Mouse (Mus musculus) gastrocnemius, postnatal 14 days (tissue): ENCODE measurements around the gene Ano3. TPM values are rescaled to one million over a fixed set of nuclear protein-coding genes. Genes with fewer than 3 reads are reported as not detected.

Experiments used
- DNase-seq: peaks from one replicate; pipeline ENCODE4 v3.0.0; 2021; ENCODE audit warnings: mixed read lengths
- intact Hi-C: fragments of 180-260 bp; cut with DNase I; formaldehyde crosslinking; loops from one replicate; pipeline ENCODE4 v1.15.1; 2025; ENCODE audit warnings: low total_unique reads
- total RNA-seq, 2 experiments: library from RNA; stranded (reverse); gene quantifications; 2 replicates each; pipeline ENCODE4 v1.2.3; 2021

The Ano3 gene
- total RNA-seq, 2 experiments from 2014 or later, result 0.09 to 0.39 TPM

DNA sequence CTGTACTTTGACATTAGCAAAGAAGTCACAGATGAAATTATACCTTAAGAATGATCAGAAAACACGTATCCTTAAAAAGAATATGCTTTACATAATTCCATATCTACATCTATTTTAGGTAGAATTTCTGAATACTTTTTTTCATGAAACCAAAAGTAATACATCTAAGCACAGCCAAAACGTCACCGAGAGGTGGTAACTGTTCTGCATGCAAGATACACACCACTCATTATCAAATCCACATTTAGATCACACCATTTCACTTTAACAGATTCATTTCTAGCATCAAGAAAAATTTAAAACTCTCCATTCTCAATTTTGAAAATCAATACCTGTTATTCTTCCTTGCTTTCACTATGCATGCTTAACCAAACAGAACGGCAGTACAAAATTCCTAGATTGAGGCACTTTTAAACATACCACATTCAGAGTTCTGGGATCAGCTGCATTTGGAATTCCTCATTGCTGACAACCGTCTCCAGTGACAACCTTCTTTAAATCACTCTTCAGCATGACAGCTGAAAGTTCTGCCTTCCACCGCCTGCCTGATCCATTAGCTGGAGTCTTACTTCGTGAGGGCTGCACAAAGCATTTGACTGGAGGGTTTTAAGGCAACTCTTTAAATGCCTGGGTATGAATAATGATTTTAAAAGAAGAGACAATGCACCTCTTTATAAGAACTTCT lies 111.0 kb downstream of the Ano3 start:
- no peak for DNase-seq
- intact Hi-C loops, result no loop called here

GRCm38 (mm10) chr2:110816189-110816588 lies 134.5 kb downstream of the Ano3 start:
- DNase-seq, result no peak
- intact Hi-C loops, result no loop called here

DNA sequence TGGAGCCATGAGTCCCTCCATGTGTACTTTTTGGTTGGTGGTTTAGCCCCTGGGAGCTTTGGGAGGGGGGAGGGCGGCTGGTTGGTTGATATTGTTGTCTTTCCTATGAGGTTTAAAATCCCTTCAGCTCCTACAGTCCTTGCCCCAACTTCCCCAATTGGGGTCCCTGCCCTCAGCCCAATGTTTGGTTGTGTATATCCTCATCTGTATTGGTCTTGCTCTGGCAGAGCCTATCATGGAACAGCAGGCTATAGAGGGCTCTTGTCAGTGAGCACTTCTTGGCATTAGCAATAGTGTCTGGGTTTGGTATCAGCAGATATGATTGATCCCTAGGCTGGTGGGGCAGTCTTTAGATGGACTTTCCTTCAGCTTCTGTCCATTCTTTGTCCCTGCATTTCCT lies 135.8 kb downstream of the Ano3 start:
- intact Hi-C loops, result no loop called here
- no peak for DNase-seq

GRCm38 (mm10) chr2:110806302-110807093 lies 144.2 kb downstream of the Ano3 start:
- intact Hi-C loops, result no loop called here
- DNase-seq, result no peak

DNA sequence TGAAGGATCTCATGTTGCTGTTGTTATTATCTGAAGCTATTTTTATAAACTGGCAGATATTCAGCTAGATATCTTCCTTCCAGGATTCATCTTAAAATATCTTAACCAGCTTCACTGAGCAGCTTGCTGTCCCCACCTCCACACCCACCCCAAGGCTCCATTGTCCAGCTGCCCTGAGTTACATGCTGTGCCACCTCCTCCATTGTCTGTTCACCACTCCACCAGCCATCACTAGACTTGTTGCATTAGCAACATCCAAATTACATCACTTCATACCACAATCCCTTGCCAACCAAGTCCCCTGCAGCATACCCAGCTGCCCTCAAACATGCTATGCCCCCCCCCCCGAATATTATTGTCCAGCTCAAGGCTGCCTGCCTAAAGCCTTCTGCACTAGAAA lies 154.8 kb downstream of the Ano3 start:
- intact Hi-C loops, result no loop called here
- no peak for DNase-seq

DNA sequence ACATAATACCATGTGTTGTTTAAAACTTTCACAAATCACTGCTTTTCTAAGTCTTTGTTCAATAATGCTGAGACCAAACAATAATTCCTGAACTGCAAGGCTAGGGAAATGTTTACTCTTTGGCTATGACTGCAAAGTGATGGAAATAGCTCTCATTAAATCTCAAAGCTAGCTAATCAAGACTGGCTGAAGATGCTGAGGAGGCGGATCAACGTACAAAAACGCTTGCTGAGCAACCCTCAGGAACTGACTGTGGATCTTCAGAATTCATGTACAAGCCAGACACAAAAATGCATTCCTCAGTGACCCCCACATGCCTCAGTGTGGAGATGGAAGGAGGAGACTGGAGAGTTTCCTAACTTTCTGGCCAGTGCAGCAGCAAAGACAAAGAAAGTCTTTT lies 155.3 kb downstream of the Ano3 start:
- intact Hi-C loops, result no loop called here

DNA sequence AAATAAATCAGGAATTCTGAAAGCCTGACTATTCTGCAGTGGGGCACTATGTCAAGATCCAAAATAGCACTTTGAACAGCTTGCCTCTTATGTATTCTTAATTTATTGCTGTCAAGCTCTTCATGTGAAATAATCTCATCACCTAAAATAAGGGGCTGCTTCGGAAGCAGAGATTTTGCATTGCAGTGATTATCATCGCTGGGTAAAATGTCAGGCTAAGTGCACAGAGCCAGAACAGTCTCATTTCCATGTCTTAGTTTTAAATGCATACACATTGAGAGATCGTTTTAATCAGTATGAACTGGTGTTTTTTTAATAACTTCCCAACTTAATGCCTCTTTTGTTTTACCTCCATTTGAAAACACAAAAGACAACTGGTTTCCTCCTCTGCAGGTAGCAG lies 163.3 kb downstream of the Ano3 start:
- no peak for DNase-seq
- intact Hi-C loops, result no loop called here

More for the DNA sequence above, 155.3 kb downstream of the Ano3 start:
- DNase-seq, result no peak

DNA sequence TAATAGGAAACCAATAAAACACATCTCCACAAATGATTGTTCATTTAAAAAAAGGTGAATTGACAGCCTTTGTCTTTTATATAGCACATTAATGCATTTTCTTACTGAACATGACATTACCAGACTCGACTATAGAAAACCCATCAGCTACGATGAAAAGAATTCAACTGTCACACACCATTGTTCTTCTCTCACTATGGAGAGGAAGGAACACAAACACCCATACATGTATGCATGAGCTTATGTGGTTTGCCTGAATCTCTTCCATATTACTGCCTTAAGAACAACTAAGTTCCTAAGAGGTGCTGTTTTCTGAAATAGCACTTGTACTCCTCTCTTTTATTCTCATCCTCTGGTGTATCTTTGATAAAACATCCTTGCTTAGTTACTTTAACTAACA lies 191.3 kb downstream of the Ano3 start:
- intact Hi-C loops, result no loop called here
- DNase-seq, result no peak

- intact Hi-C loops, result no loop called here
- DNase-seq, result no peak
These were observed 193.2 kb downstream of the Ano3 start for GRCm38 (mm10) chr2:110757556-110757955.

GRCm38 (mm10) chr2:110740493-110740892 lies 210.2 kb downstream of the Ano3 start:
- DNase-seq, result no peak
- intact Hi-C loops, result no loop called here

GRCm38 (mm10) chr2:110739781-110740180 lies 210.9 kb downstream of the Ano3 start:
- DNase-seq, result no peak
- intact Hi-C loops, result no loop called here

DNA sequence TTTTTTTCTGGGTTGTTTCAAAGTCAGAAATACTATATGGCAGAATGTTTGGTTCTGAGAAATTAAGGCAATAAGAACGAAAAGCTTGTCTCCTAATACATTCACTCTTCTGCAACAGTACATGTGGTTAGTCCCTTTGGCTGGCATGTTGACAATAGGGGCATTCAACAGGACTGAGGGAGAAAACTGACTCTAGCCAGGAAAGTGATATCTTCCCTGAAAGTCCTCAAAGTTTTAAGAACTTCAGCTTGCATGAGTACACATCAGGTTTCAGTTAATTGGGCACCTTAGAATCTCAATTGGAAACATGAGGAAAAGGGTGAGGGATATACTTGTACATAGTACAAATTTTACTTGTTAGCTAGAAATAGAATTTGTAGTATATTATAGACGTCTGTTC lies 212.7 kb downstream of the Ano3 start:
- intact Hi-C loops, result no loop called here
- no peak for DNase-seq

- intact Hi-C loops, result no loop called here
- no peak for DNase-seq
These were observed 213.5 kb downstream of the Ano3 start for GRCm38 (mm10) chr2:110737236-110737635.

- no peak for DNase-seq
- intact Hi-C loops, result no loop called here
These were observed 224.6 kb downstream of the Ano3 start for GRCm38 (mm10) chr2:110726106-110726505.

GRCm38 (mm10) chr2:110722208-110722607 lies 228.5 kb downstream of the Ano3 start:
- intact Hi-C loops, result no loop called here
- DNase-seq, result no peak

- intact Hi-C loops, result no loop called here
- no peak for DNase-seq
These were observed 229.4 kb downstream of the Ano3 start, which contains the start of gene Muc15 for GRCm38 (mm10) chr2:110721290-110721753. Muc15 (plus strand) TSS chr2:110721340.

- no peak for DNase-seq
- intact Hi-C loops, result no loop called here
These were observed 231.7 kb downstream of the Ano3 start for GRCm38 (mm10) chr2:110719051-110719450.

GRCm38 (mm10) chr2:110710055-110710720 lies 240.5 kb downstream of the Ano3 start:
- peak; percentile 10 for DNase-seq
- intact Hi-C loops, result no loop called here

- DNase-seq, result no peak
- intact Hi-C loops, result no loop called here
These were observed 241.3 kb downstream of the Ano3 start for GRCm38 (mm10) chr2:110709436-110709835.

GRCm38 (mm10) chr2:110671071-110671624 lies 279.6 kb downstream of the Ano3 start:
- intact Hi-C loops, result no loop called here
- DNase-seq, result no peak
